Mouse (Mus musculus): Measurements from ENCODE around the gene Nkpd1. TPM values are rescaled to one million over a fixed set of nuclear protein-coding genes. Genes with fewer than 3 reads are reported as not detected.

Nkpd1 gene
- total and polyA plus RNA-seq, 3 experiments: 0.06 TPM; not detected in 2

GRCm38 (mm10) chr7:19500420-19501363, 16.9 kb upstream of the Nkpd1 start:
- H3K79me2 ChIP-seq (replicated peaks; ENCODE audit: control insufficient read depth, insufficient read depth, low read length): no peaks in the 10 kb centered on the region
- no peaks in the 10 kb centered on the region for H3K36me3 ChIP-seq (ENCODE audit: control insufficient read depth, insufficient read depth, low read length)
- H3K27ac ChIP-seq: no peak overlapping the region
- intact Hi-C loops (cut with DNase I): no loop called here
- H3K4me3 ChIP-seq: no peak overlapping the region
- WGBS: 58% methylated on average over 12 of the region's 12 CpGs
- DNase-seq: no peak
- no peak overlapping the region for H3K9ac ChIP-seq (ENCODE audit: low read depth, low read length)
- no peaks in the 10 kb centered on the region; the same call in 1 of the 2 replicates for H3K4me1 ChIP-seq (ENCODE audit: control insufficient read depth, insufficient read depth, low read length)
- TF ChIP-seq EP300 (IDR thresholded peaks at IDR 0.05; ENCODE audit: insufficient read depth, low read depth, low read length): no peak
- no peak for TF ChIP-seq POLR2A (IDR thresholded peaks at IDR 0.05; ENCODE audit: insufficient read depth, low read depth, low read length)
- no peak for TF ChIP-seq CTCF (IDR thresholded peaks at IDR 0.05)
- no peaks in the 10 kb centered on the region for H3K27me3 ChIP-seq (ENCODE audit: control insufficient read depth, insufficient read depth, low read length)

- no peak overlapping the region for H3K27ac ChIP-seq
- no peaks in the 10 kb centered on the region for H3K79me2 ChIP-seq (replicated peaks; ENCODE audit: control insufficient read depth, insufficient read depth, low read length)
- 75% methylated on average over 4 of the region's 4 CpGs for WGBS
- DNase-seq: no peak
- TF ChIP-seq POLR2A (IDR thresholded peaks at IDR 0.05; ENCODE audit: insufficient read depth, low read depth, low read length): no peak
- TF ChIP-seq CTCF (IDR thresholded peaks at IDR 0.05): no peak
- TF ChIP-seq EP300 (IDR thresholded peaks at IDR 0.05; ENCODE audit: insufficient read depth, low read depth, low read length): no peak
- intact Hi-C loops (cut with DNase I): loop anchor here (2.0 kb wide), 1 partner anchor 117 kb away; no protein-coding TSS in a partner anchor
- H3K4me1 ChIP-seq (ENCODE audit: control insufficient read depth, insufficient read depth, low read length): no peaks in the 10 kb centered on the region
- H3K36me3 ChIP-seq (ENCODE audit: control insufficient read depth, insufficient read depth, low read length): no peaks in the 10 kb centered on the region
- H3K9ac ChIP-seq (ENCODE audit: low read depth, low read length): no peak overlapping the region
- no peaks in the 10 kb centered on the region for H3K27me3 ChIP-seq (ENCODE audit: control insufficient read depth, insufficient read depth, low read length)
- H3K4me3 ChIP-seq: no peak overlapping the region
Measured at GRCm38 (mm10) chr7:19501658-19502057, 16.0 kb upstream of the Nkpd1 start.

- H3K9ac ChIP-seq (ENCODE audit: low read depth, low read length): no peak overlapping the region
- no peaks in the 10 kb centered on the region for H3K79me2 ChIP-seq (replicated peaks; ENCODE audit: control insufficient read depth, insufficient read depth, low read length)
- no peak for TF ChIP-seq EP300 (IDR thresholded peaks at IDR 0.05; ENCODE audit: insufficient read depth, low read depth, low read length)
- TF ChIP-seq CTCF (IDR thresholded peaks at IDR 0.05): peak; percentile 99; the same call in 1 of the 2 replicates
- TF ChIP-seq POLR2A (IDR thresholded peaks at IDR 0.05; ENCODE audit: insufficient read depth, low read depth, low read length): no peak
- H3K27ac ChIP-seq: no peak overlapping the region
- H3K27me3 ChIP-seq (ENCODE audit: control insufficient read depth, insufficient read depth, low read length): no peaks in the 10 kb centered on the region
- H3K36me3 ChIP-seq (ENCODE audit: control insufficient read depth, insufficient read depth, low read length): no peaks in the 10 kb centered on the region
- 28% methylated on average over 5 of the region's 5 CpGs for WGBS
- intact Hi-C loops (cut with DNase I): loop anchor here (2.0 kb wide), 1 partner anchor 115 kb away; no protein-coding TSS in a partner anchor
- DNase-seq: peak in 1 of 2 experiments; percentile 44
- peaks cover 3% of the 10 kb centered on the region for H3K4me1 ChIP-seq (ENCODE audit: control insufficient read depth, insufficient read depth, low read length)
- H3K4me3 ChIP-seq: no peak overlapping the region
Measured at GRCm38 (mm10) chr7:19503481-19504068, 14.1 kb upstream of the Nkpd1 start.

GRCm38 (mm10) chr7:19506326-19506725, 11.3 kb upstream of the Nkpd1 start:
- WGBS: 65% methylated on average over 6 of the region's 6 CpGs
- no peak for DNase-seq
- Histone ChIP-seq H3K27ac (no peak overlapping the region), H3K36me3 (ENCODE audit: control insufficient read depth, insufficient read depth, low read length) (no peaks in the 10 kb centered on the region), H3K79me2 (replicated peaks; ENCODE audit: control insufficient read depth, insufficient read depth, low read length) (no peaks in the 10 kb centered on the region), H3K9ac (ENCODE audit: low read depth, low read length) (no peak overlapping the region), H3K4me3 (no peak overlapping the region), H3K4me1 (ENCODE audit: control insufficient read depth, insufficient read depth, low read length) (peaks cover 6% of the 10 kb centered on the region), H3K27me3 (ENCODE audit: control insufficient read depth, insufficient read depth, low read length) (no peaks in the 10 kb centered on the region)
- TF ChIP-seq POLR2A (IDR thresholded peaks at IDR 0.05; ENCODE audit: insufficient read depth, low read depth, low read length) (no peak), CTCF (IDR thresholded peaks at IDR 0.05) (peak; percentile 28)
- intact Hi-C loops (cut with DNase I): no loop called here

GRCm38 (mm10) chr7:19506969-19507611, 10.5 kb upstream of the Nkpd1 start:
- Histone ChIP-seq H3K27ac (no peak overlapping the region), H3K27me3 (ENCODE audit: control insufficient read depth, insufficient read depth, low read length) (no peaks in the 10 kb centered on the region), H3K4me3 (peak overlapping the region; percentile 100), H3K9ac (ENCODE audit: low read depth, low read length) (peak overlapping the region; percentile 61), H3K36me3 (ENCODE audit: control insufficient read depth, insufficient read depth, low read length) (no peaks in the 10 kb centered on the region), H3K4me1 (ENCODE audit: control insufficient read depth, insufficient read depth, low read length) (peaks cover 6% of the 10 kb centered on the region), H3K79me2 (replicated peaks; ENCODE audit: control insufficient read depth, insufficient read depth, low read length) (no peaks in the 10 kb centered on the region)
- 8% methylated on average over 71 of the region's 71 CpGs for WGBS
- TF ChIP-seq CTCF (IDR thresholded peaks at IDR 0.05) (no peak), POLR2A (IDR thresholded peaks at IDR 0.05; ENCODE audit: insufficient read depth, low read depth, low read length) (no peak), EP300 (IDR thresholded peaks at IDR 0.05; ENCODE audit: insufficient read depth, low read depth, low read length) (no peak)
- peak; percentile 41 to 53 for DNase-seq
- intact Hi-C loops (cut with DNase I): no loop called here
